Mouse (Mus musculus) adrenal gland, adult 18-20 months (tissue): Measurements from ENCODE around the gene C130050O18Rik. TPM values are rescaled to one million over a fixed set of nuclear protein-coding genes. Genes with fewer than 3 reads are reported as not detected.

ENCODE experiments used
- DNase-seq, 2 experiments: peaks; one replicate each; pipeline ENCODE4 v3.0.0; 2021 to 2022; ENCODE audit warnings: low spot score in 2 of 2
- total RNA-seq, 2 experiments: library from RNA; stranded (reverse); gene quantifications; 1 replicate in 1 of 2; 2 replicates in 1 of 2; pipeline ENCODE4 v1.2.3; 2021

C130050O18Rik gene
- total RNA-seq, 2 experiments from 2014 or later, result 0.53 to 0.93 TPM

DNA sequence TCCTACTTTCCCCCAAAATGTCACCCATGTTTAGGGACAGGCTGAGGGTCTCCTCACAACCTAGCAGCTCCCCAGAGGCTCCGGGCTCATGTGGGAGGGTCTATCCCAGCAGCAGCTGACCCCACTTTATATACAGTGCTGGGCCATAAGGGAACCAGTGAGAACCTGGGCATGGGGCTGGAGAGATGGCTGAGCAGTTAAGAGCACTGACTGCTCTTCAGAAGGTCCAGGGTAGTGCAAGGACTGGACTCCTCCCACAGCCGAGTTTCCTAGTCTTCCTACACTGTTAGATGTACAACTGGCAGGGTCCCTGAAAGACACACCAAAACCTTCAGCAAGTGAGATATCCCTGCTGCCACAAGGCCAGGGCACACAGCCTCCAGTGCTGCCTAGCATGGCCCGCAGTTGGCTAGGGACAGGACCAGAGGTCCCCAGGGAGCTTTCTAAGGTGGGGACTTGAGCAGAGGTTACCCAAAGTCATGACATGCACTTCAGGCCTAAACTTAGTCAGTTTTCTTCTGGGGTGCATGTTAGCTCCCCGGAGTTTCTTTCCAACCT, 7.6 kb upstream of the C130050O18Rik start:
- DNase-seq, result no peak

DNA sequence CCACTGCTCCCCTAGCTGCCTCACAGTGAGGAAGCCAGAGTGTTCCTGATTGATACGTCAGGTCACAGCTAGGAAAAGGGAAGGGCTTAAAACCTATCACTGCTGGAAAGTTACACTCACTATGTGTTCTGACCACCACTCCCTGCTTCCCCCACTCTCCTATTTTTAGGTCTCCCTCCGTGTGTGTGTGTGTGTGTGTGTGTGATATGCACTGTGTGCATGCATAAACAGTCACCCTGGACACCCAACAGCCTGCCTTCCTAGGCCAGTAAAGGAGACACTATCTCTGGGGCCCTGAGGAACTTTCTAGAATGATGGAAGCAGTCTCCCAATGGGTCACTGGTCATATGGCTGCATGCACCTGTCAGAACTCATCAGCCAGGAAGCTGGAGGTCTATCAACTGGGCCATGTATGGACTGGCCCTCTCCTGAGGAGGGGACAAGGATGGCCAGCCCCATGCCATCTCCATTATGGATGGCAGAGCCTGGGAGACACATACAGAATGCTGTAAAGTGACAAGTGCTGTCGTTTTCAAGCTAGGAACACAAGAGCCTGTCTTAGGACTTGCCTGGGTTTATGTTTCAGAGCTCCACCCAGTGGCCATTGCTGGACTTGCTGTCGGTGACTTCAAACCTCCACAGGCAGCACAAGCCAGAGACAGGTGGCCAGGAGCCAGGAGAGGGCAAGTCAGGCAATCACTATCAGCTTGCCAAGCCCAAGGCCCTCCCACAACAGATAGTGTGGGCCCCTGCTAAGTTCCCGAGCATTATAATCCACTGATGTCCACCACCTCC, 6.9 kb upstream of the C130050O18Rik start:
- DNase-seq, result peak; percentile 88 to 92

DNA sequence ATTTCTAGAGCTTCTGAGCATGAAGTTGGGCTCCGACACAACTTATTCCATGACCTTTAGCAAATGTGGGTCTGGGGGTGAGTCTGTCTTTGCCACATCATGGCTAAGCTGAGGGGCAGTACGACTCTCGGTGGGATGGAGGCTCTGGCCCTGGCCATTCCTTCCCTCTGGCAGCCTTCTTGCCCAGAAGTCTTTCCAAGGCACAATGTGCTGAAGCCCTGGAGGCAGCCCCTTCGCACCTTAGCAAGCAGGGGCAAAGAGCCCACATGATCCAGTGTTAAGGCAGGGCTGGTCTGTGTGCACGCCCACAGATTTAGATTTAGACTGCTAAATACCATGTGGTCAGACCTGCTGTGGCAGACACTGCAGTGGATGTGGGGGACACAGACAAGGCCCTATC, 6.3 kb upstream of the C130050O18Rik start:
- DNase-seq, result no peak

DNA sequence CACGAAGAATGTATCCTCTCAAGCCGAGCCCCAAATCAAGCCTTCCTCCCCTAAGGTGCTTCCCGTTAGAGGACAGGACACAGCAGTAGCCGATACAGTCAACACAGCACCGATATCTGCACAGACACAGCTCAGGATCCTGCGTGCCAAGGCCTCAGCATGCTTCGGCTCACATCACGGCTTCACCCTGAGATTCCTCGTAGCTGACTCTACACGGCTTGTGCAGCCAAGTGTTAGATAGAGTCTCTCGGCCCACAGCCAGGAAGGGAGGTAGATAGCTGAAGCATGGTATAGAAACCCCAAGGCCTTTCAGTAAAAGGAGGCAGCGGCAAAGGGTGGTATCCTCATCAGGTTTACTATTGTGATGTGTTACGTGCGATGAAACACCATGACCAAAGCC, 5.1 kb upstream of the C130050O18Rik start:
- no peak for DNase-seq

DNA sequence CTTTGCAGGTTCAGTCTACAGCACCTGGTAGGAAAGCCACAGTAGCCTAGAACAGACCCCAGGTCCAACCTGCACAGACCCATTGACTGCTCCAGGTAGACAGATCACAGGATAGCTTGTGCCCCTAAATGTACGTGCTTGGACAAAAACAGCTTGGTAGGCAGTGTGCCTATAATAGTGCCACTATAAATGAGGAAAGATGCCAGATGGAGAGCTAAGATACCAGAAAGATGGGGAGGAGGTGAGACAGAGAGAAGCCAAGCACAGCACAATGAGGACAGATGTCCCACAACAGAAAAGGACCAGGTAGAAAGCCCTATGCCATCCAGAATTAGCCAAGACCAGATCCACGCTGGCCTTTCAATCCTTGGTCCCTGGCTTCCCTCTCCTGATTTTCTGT, 3.0 kb upstream of the C130050O18Rik start:
- DNase-seq, result no peak

DNA sequence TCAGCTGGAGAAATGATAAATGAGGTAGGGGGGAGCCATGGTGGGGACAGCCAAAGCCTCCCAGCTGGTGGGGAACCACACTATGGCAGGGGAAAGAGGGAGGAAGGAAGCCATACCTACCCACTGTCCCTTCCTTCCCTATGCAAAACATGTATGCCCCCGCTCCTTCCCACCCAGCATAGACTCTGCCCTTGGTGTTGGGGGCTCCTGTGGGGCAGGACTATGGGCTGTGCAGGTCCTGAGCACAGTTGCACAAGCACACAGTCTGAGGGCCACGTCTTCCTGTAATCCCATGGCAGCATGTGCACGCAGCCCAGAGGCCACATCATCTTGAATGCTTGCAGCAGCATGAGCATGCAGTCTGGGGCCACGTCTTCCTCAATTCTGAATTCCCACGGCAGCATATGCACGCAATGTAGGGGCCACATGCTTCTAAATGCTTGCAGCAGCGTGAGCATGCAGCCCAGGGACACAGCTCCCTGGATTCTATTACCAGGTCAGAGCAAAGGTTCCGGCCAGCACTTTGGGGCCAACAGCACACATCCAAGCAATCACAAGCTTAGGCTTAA, 1.3 kb upstream of the C130050O18Rik start:
- no peak for DNase-seq

DNA sequence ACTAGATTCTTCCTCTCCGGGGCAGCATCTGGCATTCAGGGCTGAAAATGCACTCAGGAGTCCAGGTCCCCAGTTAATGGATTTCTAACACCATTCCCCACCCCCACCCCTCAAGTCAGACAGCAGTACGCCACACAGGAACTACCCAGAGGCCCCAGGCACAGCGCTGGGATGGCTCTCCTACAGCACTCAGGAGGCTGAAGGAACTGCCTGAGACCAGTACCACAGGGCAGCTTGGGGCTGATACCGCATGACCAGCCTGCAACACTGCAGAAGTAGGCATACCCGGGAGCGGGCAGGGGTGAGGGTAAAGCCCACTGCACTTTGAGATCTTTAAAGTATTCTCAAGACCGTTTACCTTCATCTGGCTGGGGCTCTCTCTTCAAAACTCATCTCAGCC, 398 bp downstream of the C130050O18Rik start:
- DNase-seq, result no peak

DNA sequence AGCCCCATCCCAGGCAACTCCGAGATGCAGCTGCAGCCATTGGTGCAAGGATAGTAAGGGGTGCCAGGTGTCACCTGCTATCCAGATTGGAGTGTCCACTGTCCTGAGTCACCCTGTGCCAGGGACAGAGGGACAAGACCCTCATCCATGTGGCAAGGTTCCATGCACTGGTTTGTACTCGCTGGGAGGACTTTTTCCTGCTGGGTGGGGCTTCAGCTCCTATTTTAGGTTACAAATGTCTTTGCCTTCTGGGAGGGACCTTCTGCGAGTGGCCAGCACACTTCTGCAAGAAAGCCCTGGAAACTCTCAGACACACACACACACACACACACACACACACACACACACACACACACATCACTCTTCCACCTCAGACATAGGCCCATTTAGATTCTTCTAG, 873 bp downstream of the C130050O18Rik start:
- DNase-seq, result no peak

DNA sequence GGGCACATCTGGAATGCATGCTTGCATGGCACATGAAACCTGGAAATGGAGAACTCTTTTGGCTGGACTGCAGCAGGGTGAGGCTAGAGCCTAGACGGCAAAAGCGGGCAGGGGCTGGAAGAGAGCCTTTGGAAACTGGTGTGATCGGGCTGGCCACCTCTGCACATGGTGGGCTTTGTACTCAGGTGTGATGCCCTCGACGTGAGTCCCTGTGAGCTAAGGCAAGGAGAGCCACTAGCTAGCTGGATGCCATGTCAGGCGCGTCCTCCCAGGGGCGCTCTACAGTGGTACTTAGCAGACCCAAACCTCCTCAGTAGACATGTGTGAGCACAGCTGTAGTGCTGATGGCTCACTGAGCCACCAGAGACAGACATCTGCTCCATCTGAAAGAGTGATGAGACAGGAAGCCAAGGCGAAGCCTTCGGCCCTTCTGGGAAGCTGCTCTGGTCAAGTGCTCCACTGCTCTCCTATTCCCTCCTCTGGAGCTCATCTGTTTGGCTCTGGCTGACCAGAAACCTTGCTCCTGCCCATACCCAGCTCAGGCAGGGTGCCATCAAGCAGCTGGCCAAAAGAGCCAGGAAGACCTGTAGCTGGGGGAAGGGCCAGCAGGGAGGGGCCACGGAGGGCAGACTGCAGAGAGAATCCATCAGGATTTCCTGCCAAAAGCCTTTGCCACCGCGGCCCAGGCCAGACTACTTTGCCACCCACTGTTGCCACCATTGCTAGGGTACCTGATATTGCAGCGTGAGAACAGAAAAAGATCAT, 2.2 kb downstream of the C130050O18Rik start:
- no peak for DNase-seq

DNA sequence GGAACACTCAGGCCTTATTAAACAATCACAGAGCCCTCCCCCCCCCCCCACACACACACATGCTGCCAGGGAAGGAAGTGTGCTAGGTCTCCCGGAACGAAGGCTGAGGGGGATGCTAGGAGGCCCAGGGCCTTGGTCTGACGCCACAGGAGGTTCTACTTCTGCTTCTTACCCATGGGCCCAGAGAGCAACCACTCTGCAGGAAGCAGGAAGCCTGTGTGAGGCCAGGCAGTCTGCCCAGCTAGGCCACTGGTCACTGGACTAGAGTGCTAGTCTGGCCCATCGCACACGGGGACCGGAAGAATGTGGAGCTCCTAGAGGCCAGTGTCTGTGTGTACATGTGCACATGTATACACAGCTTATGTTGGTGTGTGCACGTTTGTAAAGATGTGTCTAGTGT, 3.4 kb downstream of the C130050O18Rik start:
- DNase-seq, result no peak

DNA sequence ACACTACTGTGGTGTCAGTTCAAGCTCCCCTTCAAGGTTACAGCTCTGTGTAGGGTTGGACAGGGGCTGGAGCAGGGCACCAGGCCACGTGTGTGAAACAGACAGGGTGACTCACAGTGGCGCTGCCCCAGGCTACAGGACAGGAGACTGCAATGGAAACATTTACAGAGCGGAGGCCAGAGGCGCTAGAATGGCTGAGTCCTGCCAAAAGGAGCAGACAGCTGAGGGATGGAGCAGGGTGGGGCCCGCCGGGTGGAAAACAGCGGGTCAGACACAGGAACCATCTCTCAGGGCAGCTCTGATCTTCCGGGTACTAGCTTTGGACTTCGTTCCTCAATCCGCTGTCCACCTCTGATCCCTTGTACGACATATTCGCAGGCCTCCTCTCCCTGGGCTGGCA, 4.3 kb downstream of the C130050O18Rik start:
- peak; percentile 57 to 72 for DNase-seq

DNA sequence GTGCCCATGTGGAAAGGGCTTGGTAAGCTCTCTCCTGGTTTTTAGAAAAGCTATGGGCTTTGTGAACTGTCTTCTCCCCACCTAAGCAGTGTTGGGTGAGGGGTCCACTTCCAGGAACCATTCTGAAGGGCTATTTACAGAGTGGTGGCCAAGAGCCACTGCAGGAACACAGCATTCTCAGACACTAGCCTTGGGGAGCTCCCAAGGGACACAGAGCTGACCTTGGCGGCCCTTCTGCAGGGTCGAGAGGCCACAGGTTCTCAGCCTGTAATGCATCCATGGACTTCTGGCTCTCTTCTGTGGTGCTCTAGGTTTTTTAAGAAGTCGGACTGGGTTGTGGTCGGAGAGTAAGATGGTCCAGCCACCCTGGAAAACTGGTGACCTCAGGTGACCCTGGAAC, 5.0 kb downstream of the C130050O18Rik start:
- no peak for DNase-seq

DNA sequence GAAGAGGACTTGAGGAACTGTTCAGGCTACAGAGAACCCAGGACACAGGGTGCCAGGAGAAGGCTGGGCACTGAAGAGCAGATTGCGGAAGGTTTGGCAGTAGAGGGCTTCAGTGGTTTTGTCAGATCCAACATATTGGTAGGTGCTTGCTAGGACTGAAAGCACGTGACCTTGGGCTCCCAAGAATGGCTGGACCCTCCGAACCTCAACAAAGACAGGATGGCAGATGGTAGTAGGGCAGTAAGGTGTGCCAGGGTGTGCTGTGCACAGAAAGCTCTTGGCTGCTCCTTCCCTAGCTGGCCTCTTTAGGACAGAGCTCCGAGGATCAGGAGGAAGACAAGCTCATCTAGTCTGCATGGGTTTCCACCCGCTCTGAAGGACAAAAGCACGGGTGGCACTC, 6.0 kb downstream of the C130050O18Rik start:
- DNase-seq, result no peak

DNA sequence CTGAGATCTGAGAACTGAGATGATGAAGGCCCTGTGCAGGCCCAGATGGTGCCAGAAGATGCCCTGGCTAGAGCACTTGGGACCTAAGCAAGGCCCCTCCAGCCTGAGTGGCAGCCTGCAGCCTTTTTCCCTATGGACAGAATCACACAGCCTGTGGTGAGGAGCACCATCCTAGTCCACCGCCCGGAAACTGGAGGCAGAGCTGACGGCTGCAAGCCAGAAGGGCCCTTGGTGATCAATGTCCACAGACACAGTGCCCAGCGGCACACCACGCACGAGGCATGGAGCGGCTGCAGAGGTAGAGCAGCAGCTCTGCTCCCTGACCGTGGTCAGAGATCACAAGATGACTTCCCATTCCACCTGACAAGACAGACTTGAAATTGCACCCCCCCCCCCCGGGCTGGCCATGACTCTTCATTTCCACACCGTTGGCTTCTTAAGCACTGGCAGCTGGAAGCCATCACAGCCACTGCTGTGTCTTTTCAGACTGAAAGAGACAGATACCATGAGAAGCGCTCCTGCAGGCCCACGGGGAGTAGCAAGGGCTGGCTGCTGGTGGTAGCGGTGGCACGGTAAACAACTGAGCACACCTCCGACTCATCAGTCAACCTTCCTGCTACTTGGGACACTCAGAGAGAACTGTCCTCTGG, 6.7 kb downstream of the C130050O18Rik start:
- DNase-seq, result no peak

DNA sequence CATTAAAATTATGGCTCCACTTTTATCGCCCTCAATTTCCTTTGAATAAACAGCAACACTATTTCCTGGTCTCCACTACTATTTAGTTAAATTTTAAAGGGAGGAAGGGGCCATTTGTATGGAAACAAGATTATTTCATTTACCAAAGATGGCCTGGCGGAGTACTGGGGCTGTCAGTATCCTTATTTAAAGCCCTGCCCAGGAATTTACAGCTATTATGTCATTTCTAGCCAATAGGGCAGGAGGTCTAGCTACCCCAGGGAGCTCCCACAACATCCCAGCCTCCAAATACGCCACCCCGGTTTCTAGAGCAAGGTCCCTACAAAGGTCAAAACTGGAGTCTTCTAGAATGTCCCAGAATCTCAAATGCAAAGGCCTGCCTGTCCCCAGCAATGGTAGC, 8.5 kb downstream of the C130050O18Rik start:
- no peak for DNase-seq

DNA sequence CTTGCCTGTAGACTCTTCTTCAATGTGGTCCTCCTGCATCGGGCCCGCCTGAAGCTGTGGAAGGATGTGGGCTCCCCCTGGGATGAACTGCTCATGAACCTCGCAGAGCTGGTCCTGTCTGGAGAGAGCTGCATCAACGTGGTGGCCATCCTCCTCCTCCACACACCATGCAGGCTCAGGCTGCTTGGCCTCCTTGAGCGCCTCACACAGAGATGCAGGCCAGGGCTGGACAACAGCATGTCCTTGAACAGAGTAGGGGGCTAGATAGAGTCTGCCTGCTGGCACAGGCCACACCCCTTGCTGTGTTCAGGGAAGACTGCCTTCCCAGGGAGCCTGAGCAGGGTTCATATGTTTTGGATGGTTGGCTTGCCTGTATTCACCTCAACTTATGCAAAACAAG, 9.9 kb downstream of the C130050O18Rik start:
- DNase-seq, result no peak

DNA sequence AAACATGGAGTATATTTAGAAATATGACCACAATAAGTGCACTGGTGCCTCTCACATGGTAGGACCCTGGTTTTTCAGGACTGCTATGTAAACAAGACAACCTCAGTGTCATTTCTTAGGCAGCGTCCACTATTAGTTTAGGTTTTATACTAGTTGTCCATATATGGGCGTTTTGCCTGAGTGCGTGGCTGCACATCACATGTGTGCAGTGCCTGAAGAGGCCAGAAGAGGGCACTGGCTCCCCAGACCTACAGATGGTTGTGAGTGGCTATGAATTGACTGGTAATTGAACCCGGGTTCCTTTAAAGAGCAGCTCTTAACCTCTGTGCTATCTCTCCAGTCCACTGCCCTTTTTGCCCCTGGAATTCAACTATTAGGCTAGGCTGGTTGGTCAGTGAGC, 11.9 kb downstream of the C130050O18Rik start:
- no peak for DNase-seq

DNA sequence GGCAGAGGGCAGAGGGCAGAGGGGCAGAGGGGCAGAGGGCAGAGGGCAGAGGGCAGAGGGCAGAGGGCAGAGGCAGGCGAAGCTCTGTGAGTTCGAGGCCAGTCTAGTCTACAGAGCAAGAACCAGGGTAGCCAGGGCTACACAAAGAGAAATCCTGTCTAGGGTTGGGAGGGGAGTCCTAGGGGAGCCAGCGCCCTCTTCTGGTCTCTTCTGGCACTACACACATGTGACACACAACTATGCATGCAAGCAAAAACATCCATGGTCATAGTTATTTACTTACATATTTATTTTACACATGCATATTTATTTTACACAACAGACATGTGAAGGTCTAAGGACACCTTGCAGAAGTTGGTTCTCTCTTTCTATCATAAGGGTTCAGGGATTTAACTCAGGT, 12.4 kb downstream of the C130050O18Rik start:
- DNase-seq, result no peak

DNA sequence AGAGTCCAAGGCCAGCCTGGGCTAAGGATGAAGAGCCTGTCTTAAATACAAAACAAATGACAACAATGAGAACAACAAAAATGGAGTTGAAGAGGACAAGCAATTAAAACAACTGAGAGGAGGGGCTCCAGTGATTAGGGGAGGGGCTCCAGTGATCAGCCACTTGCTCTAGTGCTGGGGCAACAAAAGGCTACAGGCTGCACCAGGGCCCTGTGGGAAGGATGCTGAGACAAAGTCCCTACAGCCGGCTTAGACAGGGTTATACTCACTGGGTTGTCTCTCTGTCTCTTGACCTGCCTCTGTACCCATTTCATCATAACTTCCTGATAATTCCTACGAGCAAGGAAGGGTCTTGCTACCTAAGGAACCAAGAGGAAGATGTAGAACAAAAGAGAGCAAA, 13.0 kb downstream of the C130050O18Rik start:
- no peak for DNase-seq

DNA sequence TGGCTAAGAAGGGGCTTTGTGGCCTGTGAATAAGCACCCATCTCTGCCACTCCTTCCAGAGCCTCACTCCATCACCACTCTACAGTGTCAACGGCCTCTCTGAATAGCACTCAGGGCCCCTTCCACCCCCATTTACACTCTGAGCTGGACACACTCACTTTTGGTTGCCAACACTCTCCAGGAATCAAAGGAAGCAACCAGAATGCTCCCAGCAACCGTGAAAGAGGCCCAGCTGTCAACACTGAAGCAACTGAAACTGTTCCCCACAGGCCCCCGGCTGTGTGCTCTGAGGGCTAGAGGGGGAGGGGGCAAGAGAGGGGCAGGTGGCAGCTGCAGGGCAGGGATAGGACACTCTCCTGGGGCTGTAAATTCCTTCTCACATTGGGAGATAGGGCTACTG, 13.6 kb downstream of the C130050O18Rik start:
- DNase-seq, result no peak
